Mouse (Mus musculus) adrenal gland, postnatal 10 days (tissue): ENCODE data around the gene Fam13a. TPM values are rescaled to one million over a fixed set of nuclear protein-coding genes. Genes with fewer than 3 reads are reported as not detected.

Experiments used
- DNase-seq: peaks from one replicate; pipeline ENCODE4 v3.0.0; 2021; ENCODE audit warnings: mixed read lengths
- total RNA-seq, 2 experiments: library from RNA; stranded (reverse); gene quantifications; 2 replicates each; pipeline ENCODE4 v1.2.3; 2021

The Fam13a gene
- total RNA-seq, 2 experiments from 2014 or later = 110 to 111 TPM

DNA sequence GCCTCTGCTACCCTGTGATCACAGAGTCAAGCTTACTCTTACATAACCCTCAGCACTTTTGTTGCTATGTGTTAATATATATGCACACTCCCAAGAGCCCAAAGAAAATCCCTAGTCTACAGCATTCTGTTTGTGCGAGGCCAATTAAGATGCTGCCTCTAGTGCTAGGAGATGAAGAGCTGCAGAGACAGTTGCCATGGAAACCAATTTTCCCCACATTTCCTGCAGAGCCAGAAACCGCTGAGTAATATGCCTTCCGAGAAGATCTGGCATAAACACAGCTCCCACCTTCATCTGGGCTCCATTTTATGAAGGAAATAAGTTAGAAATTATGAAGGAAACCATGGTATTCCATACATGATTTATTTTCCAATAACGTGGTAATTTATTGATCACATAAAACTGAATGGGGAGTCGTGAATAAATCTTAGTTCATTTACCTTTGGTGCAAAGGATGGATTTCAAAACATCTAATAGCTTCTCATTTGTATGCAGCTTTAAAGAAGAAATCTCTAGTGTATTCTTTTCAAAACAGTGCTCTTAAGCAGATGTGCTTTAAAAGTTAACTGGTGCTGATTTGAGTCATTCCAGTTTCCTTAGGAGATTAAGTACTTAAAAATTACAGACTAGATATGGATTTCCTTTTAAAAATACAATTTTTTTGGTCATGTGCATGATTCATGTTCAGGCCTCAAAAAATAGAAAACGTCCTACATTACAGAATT, 91.0 kb downstream of the Fam13a start:
- no peak for DNase-seq

DNA sequence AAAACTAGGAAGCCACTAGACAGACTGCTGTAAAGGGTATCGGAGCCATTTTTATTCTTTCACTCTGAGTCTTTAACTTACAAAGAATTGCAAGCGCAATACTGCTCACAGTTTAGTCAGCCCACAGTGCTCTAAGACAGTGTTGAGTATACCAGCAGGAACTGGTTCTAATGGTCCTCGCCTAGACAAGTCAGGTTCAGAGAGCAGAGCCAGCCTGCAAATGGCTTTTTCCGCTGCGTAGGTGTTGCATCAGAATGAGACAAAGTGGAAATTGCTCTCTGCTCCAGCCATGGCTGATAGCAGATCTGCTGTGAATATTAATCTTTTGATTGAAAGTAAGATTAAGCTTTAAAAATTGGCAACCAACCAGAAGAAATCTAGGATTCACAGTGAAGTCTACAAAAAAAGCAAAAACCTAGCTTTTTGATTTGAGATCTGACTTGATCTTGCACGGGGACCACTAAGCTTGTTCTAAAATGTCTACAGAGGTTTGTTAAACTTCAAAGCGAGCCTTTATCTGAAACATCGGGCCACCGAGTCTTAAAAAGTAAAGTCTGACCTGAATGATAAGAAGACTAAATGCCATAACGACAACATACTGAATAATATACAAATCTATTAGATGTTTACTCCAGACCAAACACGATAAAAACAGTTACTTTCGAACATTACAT, 91.7 kb downstream of the Fam13a start:
- no peak for DNase-seq

DNA sequence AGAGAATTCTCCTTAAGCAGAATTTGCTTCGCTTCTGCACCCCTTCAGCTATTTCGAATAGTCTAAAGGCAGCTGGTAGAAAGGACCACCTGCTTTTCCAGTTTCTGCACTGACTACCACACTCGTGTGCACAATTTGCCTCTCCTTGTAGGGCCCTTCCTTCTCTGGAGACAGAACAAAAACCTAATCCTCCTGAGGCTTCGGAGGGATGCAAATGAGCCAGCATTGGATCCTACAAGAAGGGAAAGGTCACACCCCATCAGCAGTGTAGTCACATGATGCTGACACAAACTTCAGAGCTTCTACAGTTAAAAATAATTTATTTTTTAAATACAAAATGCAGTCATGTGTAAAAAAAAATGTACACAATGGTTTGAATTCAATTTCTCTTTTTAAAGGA, 93.2 kb downstream of the Fam13a start:
- peak; percentile 42 for DNase-seq

GRCm38 (mm10) chr6:58929911-58930431, 94.4 kb downstream of the Fam13a start:
- peak; percentile 75 for DNase-seq

DNA sequence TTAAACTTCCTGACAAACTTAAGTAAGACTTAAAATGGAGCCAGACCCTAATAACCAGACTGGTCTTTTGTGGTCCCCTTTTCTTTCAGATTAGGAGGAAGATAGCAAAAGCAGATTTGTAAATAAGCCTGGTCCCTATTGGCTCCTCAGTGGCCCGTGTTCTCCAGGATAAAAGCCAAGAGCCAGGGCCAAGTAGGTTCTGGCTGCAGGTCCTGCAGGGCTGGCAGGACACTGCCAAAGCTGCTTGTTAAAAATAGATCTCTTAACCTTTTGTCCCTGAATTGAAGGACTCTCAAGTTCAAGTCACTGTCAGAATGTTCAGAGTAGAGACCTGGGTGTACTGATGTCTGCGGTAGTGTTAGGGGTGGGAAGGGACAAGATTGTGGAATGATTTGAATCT, 96.5 kb downstream of the Fam13a start:
- DNase-seq = peak; percentile 63

GRCm38 (mm10) chr6:58922511-58922910, 101.8 kb downstream of the Fam13a start:
- no peak for DNase-seq

DNA sequence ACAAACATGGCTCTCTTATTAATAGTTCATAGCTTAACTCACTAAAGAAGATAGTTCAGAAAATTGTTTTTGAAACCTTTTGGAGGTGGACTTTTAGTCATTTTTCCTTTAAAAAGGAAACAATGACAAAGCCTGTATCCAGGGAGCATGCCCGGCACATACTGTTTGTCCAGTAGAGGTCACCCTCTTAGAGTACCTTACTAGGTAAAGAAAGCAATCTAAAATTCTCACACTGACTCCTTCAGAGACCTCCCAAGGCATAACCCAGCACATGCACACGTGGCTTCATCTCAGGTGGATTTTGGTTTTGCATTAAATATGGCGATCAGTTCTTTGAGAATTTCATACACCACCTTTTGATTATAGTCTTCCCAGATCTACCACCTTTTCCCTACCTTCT, 102.7 kb downstream of the Fam13a start:
- DNase-seq = no peak

DNA sequence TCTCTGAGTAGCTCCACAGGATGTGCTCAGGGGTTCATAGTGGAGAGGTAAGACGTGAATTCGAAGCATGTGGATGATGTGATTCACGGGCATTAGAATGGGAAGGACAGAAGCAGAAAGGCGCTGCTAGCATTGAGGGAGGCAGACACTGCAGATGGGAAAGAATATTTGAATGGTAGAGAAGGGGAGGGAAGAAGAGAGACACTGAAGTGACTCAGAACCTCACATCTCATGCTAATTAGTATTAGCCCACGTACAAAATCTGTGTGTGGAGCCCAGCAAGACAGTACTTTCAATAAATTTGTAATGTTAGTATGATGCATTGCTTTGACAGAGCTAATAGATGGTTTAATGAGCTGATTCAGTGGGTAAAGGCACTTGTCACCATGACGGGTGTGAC, 103.6 kb downstream of the Fam13a start:
- no peak for DNase-seq

DNA sequence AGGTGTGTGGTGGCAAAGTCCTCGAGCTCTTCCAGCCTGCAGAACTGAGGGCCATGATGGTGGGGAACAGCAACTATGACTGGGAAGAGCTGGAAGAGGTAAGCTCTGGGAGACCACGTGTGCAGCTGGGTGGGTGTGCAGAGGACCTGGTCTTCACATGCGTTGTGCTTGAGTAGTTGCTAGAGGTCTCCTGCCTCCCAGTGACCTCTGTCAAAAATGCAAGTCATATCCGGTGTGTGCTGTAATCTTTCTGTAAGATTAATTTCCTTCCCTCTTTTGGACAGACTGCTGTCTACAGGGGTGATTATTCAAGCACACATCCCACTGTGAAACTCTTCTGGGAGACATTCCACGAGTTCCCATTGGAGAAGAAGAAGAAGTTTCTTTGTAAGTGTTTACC, 107.9 kb downstream of the Fam13a start:
- no peak for DNase-seq

DNA sequence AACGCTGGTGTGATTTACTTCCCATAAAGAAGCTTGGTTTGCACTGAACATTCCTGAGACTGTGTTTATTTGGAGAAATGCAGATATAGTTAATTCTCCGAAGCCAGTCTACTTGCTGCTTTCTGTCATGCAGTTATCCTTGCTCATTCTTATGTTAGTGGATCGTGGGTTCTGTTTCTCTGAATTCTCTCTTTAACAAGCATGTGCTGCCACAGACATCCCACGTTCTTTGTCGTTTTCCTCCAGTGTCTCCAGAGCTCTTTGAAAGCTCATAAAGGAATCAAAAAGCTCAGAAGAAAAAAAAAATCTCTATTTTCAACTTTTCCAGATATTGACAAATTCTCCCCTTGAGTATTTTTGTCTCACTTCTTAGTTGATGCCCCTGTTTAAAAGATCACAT, 110.4 kb downstream of the Fam13a start:
- DNase-seq = no peak

DNA sequence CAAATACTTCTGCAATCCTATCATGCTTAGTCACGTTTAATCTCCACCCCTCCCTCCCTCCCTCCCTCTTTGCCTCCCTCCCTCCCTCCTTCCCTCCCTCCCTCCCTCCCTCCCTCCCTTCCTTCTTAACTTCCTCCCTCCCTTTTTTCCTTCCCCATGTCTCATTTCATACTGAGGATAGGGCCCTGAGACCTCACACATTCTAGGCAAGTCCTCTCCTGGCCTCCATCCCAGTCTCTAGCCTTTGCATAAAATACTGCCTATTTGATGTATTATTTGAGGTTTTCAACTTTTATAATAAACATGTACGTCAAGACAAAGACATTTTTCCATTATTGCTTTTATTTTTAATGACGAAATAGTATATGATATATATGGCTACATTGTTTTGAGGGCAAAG, 110.8 kb downstream of the Fam13a start:
- DNase-seq = no peak

GRCm38 (mm10) chr6:58912842-58913241, 111.5 kb downstream of the Fam13a start:
- no peak for DNase-seq

DNA sequence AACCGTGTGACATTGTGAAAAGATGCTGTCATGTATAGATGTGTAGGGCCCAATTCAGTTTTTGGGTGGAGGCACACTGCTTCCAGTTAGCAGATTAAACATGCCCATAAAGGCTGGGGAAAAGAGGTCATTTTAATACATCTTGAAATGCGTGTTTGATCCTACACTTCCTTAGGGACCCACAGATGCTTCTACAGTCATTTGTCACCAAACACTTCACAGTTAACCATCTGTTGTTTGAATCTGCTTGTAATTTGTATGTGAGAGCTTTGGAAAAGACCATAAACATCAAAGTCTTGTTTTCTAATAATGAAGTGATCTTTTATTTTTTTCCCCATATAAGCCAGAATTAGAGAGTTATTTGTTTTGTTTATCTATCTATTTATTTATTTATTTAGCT, 116.6 kb downstream of the Fam13a start:
- no peak for DNase-seq

DNA sequence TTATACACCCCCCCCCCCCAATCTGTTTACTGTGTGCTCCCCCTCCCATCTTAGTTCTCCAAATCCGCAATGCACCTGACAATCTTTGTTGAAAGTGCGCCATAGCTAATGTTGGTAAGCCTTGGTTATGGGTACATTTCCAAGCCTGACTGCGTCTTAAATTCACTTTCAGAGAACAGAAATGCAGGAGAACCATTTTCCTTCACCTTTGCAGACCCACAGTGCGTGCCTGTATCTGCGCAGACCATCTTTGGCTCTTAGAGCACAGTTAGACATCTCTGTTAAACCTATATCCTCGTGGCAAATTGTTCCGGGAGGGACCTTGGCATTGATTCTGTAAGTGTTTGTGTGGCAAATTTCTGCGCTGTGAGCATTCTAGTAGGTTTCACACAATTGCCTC, 117.0 kb downstream of the Fam13a start:
- DNase-seq = no peak

DNA sequence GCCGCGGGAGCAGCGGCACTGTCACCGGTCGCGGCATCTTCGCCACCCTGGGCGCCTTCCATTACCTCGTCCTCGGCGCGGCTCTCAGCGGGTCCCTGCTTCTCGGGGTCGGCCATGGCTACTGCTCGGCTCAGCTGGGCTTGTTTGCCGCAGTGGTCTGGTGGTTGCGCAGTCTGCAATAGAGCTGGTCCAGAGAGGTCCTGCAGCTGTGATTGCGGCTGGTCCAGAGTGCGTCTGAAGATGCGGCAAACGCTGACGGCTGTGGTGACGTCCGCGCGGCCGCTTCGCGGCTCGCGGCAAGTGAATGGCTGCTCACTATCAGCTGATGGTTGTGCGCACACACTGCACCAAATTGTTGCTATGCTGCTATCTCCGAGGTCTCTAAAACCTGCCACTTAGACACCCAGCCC, 117.5 kb downstream of the Fam13a start, which contains the start of gene Nap1l5:
Gene Nap1l5, minus strand, starts transcription at position 225 of the 410 bp plus-strand sequence.
- peak; percentile 46 for DNase-seq

DNA sequence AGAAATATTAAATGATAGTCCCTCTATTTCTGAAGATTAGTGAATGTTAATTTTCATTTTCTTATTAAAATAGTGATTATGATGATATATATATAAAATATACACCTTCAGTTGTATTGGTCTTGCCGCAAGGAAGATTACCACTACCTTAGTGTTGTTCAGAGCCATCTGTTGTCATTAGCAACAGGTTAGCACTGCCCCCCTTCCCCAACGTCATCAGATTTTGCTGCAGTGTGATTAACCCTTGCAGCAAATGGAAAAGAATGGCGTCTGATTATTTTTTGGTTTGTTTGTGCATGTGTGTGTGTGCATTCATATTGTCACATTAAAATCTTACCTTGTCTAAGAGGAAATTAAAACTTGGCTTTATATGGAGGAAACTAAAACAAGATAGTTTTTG, 119.8 kb downstream of the Fam13a start:
- no peak for DNase-seq

DNA sequence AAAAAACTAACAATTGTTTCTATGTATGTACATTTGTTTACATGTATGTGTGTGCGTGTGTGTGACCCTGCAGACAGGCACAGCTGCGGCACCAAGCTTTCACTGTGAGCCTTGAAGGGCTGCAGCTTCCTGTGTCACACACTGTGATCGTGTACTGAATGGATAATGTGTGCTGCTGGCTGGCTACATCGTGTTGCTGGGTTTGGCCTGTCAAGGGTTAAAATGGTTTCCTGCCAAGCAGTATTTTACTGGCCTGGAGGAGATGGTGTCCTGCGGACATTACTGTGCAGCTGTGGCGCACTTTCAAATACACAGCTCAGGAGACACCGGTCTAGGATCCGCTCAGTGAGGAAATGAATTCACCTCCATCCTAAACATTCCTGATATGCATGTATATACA, 121.2 kb downstream of the Fam13a start:
- no peak for DNase-seq

GRCm38 (mm10) chr6:58900536-58900935, 123.8 kb downstream of the Fam13a start:
- no peak for DNase-seq

DNA sequence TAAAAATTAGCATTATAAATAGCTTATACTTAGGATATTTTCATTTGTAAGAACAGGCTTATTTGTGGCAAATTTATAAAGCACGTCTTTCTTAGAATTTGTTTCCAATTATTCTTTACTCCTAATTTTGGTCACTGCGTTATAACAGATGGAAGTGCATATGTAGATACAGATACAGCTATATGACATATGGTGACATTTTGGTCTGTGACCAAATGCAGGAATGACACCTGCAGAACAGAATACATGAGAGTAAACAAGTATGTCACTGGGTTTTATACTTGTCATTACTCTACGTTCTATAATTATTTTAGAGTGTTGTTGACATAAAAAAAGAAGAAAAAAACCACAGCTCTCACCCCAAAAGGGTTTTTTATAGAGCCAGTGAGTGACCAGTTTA, 125.3 kb downstream of the Fam13a start:
- DNase-seq = no peak

DNA sequence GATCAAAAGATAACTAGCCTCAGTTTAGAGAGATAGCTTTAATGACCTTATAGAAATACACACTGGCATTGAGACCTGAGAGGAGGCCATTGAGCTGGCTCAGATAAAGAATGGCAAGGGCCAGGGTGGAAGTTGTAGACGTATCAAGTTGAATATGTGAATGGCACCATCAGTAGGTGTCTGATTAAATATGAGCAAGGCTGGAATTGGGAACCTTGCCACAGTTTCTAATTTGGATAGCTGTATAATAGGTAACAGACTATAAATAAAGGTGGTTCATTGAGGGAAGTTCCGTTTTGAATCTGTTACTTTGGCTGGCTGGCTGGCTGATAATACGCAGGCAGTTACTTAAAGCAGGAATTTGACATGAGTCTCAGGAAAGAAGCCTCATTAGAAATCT, 127.7 kb downstream of the Fam13a start:
- no peak for DNase-seq

DNA sequence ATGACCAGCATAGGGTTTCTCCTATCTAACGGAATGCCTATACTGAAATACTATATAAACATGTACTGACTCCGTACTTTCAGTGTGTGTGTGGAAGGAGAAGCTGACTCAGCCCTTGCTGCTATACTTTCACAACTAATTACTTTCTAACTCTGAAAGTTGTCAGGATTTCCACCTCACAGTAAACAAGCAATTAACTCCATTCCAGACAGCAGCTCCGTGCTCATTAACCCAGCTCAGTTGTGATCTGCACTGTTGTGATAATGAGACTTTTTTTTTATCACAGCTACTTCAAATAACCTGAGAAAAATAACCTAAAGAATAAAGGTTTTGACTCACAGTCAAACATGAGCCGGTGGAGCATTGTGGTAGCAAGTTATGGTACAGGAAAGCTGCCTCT, 129.4 kb downstream of the Fam13a start:
- DNase-seq = no peak

DNA sequence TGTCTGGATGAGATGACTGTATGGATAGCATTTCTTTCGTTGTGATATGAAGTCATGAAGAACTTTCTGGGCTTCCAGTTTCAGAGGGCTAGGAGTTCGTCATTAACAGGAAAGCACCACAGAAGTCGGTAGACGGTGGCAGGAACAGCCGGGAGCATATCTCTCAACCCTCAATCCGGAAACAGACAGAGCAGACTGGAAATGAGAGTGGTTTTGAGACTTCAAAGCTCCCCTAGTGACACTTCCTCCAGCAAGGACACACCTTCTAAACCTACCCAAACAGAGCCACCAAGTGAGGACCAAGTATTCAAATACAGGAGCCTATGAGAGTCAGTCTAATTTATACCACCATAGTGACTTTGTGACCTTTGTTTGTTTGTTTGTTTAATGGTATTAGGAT, 131.0 kb downstream of the Fam13a start:
- no peak for DNase-seq

GRCm38 (mm10) chr6:58889917-58890316, 134.4 kb downstream of the Fam13a start:
- no peak for DNase-seq

DNA sequence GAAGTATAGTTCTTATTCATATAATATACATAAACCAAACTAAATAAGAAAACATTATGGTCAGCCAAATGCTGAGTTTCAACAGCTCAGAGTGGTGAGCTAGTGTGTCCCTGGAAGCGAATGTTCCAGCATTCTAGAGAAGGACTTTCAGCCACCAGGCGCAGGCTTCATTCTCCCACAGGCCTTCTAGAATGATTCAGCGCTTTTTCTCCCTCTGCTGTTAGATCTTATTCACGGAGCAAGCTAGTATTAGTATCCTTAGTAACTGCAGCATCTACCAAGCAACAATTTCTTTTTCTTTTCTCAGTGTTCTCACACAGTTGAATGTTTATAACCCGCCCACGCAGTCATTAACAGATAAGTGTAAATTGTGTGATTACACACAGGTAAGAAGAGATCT, 142.1 kb downstream of the Fam13a start:
- no peak for DNase-seq
